Mouse (Mus musculus): ENCODE measurements around the gene Spock1.

GRCm38 (mm10) chr13:57750831-57751230 lies 157.3 kb downstream of the Spock1 start:
- TF ChIP-seq MAFK (IDR thresholded peaks at IDR 0.05; ENCODE audit: insufficient read depth, low read depth, low read length) = no peak
- no peak for TF ChIP-seq CHD2 (IDR thresholded peaks at IDR 0.05; ENCODE audit: low read depth, low read length)
- no peak for TF ChIP-seq ZC3H11A (IDR thresholded peaks at IDR 0.05; ENCODE audit: borderline replicate concordance, low read depth, low read length)
- no peak for TF ChIP-seq HCFC1 (IDR thresholded peaks at IDR 0.05; ENCODE audit: borderline replicate concordance, insufficient read depth, low read length)
- no peak for TF ChIP-seq ZNF384 (IDR thresholded peaks at IDR 0.05; ENCODE audit: low read depth, low read length)

Data from ES-E14 (cell line).